Mouse (Mus musculus) right cerebral cortex, postnatal 36 days (tissue): ENCODE results near the gene Wasl.
A peak's percentile ranks its signal among the peaks of the same experiment; 100 is the strongest.

Experiments
- DNase-seq, 2 experiments: peaks; one replicate each; pipeline ENCODE4 v3.0.0; 2022; ENCODE audit warnings: low spot score in 2 of 2, mixed read lengths in 1 of 2

Gene Wasl

GRCm38 (mm10) chr6:24645346-24646053 is 19.3 kb downstream of the Wasl start:
- DNase-seq, result no peak

GRCm38 (mm10) chr6:24642960-24643359 is 21.8 kb downstream of the Wasl start:
- DNase-seq, result no peak

- no peak for DNase-seq
Observed at GRCm38 (mm10) chr6:24642161-24642560, 22.6 kb downstream of the Wasl start.

- no peak for DNase-seq
Observed at GRCm38 (mm10) chr6:24641286-24641685, 23.5 kb downstream of the Wasl start.

GRCm38 (mm10) chr6:24635814-24636213 is 29.0 kb downstream of the Wasl start:
- DNase-seq, result no peak

GRCm38 (mm10) chr6:24634065-24634464 is 30.7 kb downstream of the Wasl start:
- DNase-seq, result no peak

- DNase-seq, result no peak
Observed at GRCm38 (mm10) chr6:24632061-24632460, 32.7 kb downstream of the Wasl start.

- DNase-seq, result no peak
Observed at GRCm38 (mm10) chr6:24628499-24628898, 36.3 kb downstream of the Wasl start.

- no peak for DNase-seq
Observed at GRCm38 (mm10) chr6:24627586-24628030, 37.2 kb downstream of the Wasl start.

- no peak for DNase-seq
Observed at GRCm38 (mm10) chr6:24622098-24622497, 42.7 kb downstream of the Wasl start.

GRCm38 (mm10) chr6:24620936-24621335 is 43.9 kb downstream of the Wasl start:
- no peak for DNase-seq

- DNase-seq, result no peak
Observed at GRCm38 (mm10) chr6:24619285-24620045, 45.3 kb downstream of the Wasl start.

GRCm38 (mm10) chr6:24616746-24617145 is 48.1 kb downstream of the Wasl start:
- no peak for DNase-seq

GRCm38 (mm10) chr6:24613918-24614317 is 50.9 kb downstream of the Wasl start:
- DNase-seq, result peak in 1 of 2 experiments; percentile 56

GRCm38 (mm10) chr6:24613346-24613745 is 51.5 kb downstream of the Wasl start:
- DNase-seq, result no peak

GRCm38 (mm10) chr6:24612074-24612755 is 52.6 kb downstream of the Wasl start:
- no peak for DNase-seq

- DNase-seq, result no peak
Observed at GRCm38 (mm10) chr6:24610358-24610757, 54.5 kb downstream of the Wasl start.

GRCm38 (mm10) chr6:24609531-24609930 is 55.3 kb downstream of the Wasl start:
- no peak for DNase-seq

GRCm38 (mm10) chr6:24608682-24609081 is 56.1 kb downstream of the Wasl start:
- no peak for DNase-seq

- no peak for DNase-seq
Observed at GRCm38 (mm10) chr6:24608129-24608528, 56.7 kb downstream of the Wasl start.

- DNase-seq, result no peak
Observed at GRCm38 (mm10) chr6:24607531-24607930, 57.3 kb downstream of the Wasl start.

GRCm38 (mm10) chr6:24606512-24606911 is 58.3 kb downstream of the Wasl start:
- DNase-seq, result no peak

GRCm38 (mm10) chr6:24605631-24606030 is 59.2 kb downstream of the Wasl start:
- DNase-seq, result no peak
